Mouse (Mus musculus): ENCODE results near the gene Eda2r. TPM values are rescaled to one million over a fixed set of nuclear protein-coding genes. Genes with fewer than 3 reads are reported as not detected.

Gene Eda2r
- polyA plus RNA-seq (2014; fragmentation: Illumina TruSeq; extraction: RNeasy Lipid Tissue Mini Kit (QIAGEN cat#74804); ENCODE audit: low read depth, low replicate concordance), result 1.7 TPM

GRCm38 (mm10) chrX:97377065-97377421 lies at the start of gene Eda2r:
Eda2r (minus strand) TSS chrX:97377216.

All from kidney, adult 10 weeks (tissue).